Mouse (Mus musculus) T-helper 1 cell (primary cell): ENCODE results near the gene Btd.

Source experiments
- in situ Hi-C: fragments of 300-600 bp; cut with MboI, MseI; formaldehyde crosslinking; loops from one replicate; pipeline ENCODE4 v1.15.1; 2025; ENCODE audit warnings: high pct_unique_total_duplicates

The Btd gene

DNA sequence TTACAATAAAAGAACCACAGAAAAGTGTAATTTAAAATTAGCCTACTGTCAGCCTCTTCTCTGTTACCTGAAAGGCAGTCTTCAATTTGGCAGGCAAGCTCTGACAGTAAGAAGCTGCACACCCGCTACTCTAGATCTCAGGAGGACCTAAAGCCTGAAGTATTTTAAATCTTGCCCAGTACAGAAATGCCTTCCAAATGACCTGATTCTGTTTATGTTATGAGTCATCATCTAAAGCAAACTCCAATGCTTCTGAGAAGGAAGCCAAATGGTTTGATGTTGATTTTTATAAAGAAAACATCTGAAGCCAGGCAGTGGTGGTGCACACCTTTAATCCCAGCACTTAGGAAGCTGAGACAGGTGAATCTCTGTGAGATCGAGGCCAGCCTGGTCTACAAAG, 59.5 kb downstream of the Btd start:
- in situ Hi-C loops: no loop called here

DNA sequence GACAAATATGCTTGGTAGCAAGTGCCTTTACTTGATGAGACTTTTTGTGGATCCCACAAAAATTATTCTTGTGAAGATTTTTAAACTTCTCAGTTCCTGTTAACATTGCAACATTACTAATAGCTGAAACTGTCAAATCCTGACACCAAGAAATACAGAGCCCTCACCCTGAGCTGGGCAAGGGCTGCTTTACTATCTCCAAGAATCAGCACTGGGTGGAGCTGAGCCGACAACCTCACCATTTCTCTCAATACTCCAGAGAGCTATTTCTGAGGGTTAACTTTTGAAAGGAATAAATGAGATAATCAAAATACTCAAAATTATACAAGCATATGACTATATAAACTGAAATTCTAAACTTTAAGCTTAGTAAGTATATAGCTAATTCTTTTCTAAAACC, 68.5 kb downstream of the Btd start:
- in situ Hi-C loops: no loop called here

DNA sequence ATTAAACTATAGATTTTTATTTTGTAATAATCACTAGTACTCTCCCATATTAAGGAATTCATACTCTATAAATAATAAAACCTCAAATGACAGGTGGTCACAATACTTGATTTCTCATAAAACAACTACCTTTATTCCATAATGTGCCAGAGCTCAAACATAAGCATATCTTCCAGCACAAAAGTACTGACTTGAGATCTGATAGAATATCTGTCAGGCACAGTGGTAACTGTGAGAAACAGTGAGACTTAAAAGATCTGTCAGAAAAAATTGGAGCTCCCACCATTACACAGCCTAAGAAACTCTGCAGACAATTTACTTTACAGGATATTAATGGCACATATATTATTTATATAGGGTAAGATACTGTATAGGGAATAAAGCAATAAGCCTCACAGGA, 74.8 kb downstream of the Btd start:
- in situ Hi-C loops: no loop called here

DNA sequence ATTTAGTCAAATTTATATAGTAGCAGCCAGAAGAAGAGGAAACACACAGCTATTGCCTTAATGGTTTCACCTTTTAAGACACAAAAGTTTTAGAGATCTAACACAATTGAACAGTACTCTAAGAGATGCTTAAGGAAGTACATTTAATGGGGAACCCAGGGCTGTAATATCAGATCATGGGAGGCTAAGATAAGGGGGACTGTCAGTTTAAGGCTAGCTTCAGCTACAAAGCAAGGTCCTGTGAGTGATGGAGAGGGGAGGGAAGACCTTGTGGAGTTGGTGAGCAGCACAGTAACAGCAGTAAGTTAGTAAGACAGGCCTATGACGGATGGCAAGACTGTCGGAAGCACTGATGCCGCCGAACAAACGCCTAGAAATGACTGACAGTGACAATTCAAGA, 76.5 kb downstream of the Btd start:
- in situ Hi-C loops: no loop called here
